Mouse (Mus musculus) intestine, embryonic 15.5 days (tissue): ENCODE data around the gene Hes7. TPM values are rescaled to one million over a fixed set of nuclear protein-coding genes. Genes with fewer than 3 reads are reported as not detected.

Experiments used
- ATAC-seq: fragments of 200-750 bp; cut with Nextera tagmentation; 2 replicates; pipeline ENCODE4 v1.8.0; 2017; ENCODE audit warnings: moderate TSS enrichment, moderate library complexity
- H3K27ac ChIP-seq: fragments of 300-500 bp; sonication (generic); 2 replicates; pipeline ENCODE4 v1.5.1; 2015; ENCODE audit warnings: mild to moderate bottlenecking, inconsistent platforms
- H3K27me3 ChIP-seq: fragments of 300-500 bp; sonication (generic); replicated peaks from 2 replicates; pipeline ENCODE4 v1.6.1; 2015; ENCODE audit warnings: inconsistent platforms
- H3K36me3 ChIP-seq: fragments of 300-500 bp; sonication (generic); 2 replicates; pipeline ENCODE4 v1.6.1; 2015; ENCODE audit warnings: inconsistent platforms
- H3K4me1 ChIP-seq: fragments of 300-500 bp; sonication (generic); replicated peaks from 2 replicates; pipeline ENCODE4 v1.6.1; 2015; ENCODE audit warnings: inconsistent platforms
- H3K4me2 ChIP-seq: fragments of 300-500 bp; sonication (generic); replicated peaks from 2 replicates; pipeline ENCODE4 v1.6.1; 2015; ENCODE audit warnings: mild to moderate bottlenecking, inconsistent platforms
- H3K4me3 ChIP-seq: fragments of 300-500 bp; sonication (generic); replicated peaks from 2 replicates; pipeline ENCODE4 v1.5.1; 2015; ENCODE audit warnings: inconsistent platforms
- H3K9ac ChIP-seq: fragments of 300-500 bp; sonication (generic); 2 replicates; pipeline ENCODE4 v1.6.1; 2015; ENCODE audit warnings: inconsistent platforms
- H3K9me3 ChIP-seq: fragments of 300-500 bp; sonication (generic); 2 replicates; pipeline ENCODE4 v1.6.1; 2016; ENCODE audit warnings: inconsistent platforms
- WGBS: fragments of 180-500 bp; shearing (Covaris S2); methylation state at CpG from one replicate; pipeline ENCODE4 v1.1.7; 2015; 5-methylcytosine and 5-hydroxymethylcytosine counted together
- polyA plus RNA-seq: library from polyadenylated mRNA; unstranded; fragments of >200 nt; fragmentation: Nextera tagmentation; extraction: Ambion mirVana; gene quantifications from 2 replicates; pipeline ENCODE4 v1.2.1, GENCODE M21; 2015

Hes7 gene
- polyA plus RNA-seq, 1 experiment from 2014 or later = 0.70 TPM

- Histone ChIP-seq H3K9me3 (no peaks in the 10 kb centered on the region), H3K4me2 (peak overlapping the region; percentile 86), H3K36me3 (peaks cover 26% of the 10 kb centered on the region), H3K4me3 (peak overlapping the region; percentile 58), H3K27ac (peak overlapping the region; percentile 93), H3K4me1 (peaks cover 48% of the 10 kb centered on the region), H3K27me3 (no peaks in the 10 kb centered on the region), H3K9ac (peak overlapping the region; percentile 59; the same call in 1 of the 2 replicates)
- no peak for ATAC-seq
- WGBS = 20% methylated on average over 8 of the region's 8 CpGs
Measured at GRCm38 (mm10) chr11:69098039-69098761, 22.0 kb upstream of the Hes7 start.

- peak; percentile 25 for ATAC-seq
- Histone ChIP-seq H3K9me3 (no peaks in the 10 kb centered on the region), H3K4me2 (peak overlapping the region; percentile 86), H3K4me3 (peak overlapping the region; percentile 58), H3K4me1 (peaks cover 48% of the 10 kb centered on the region), H3K9ac (peak overlapping the region; percentile 59), H3K27me3 (no peaks in the 10 kb centered on the region), H3K36me3 (peaks cover 31% of the 10 kb centered on the region), H3K27ac (peak overlapping the region; percentile 93)
- under 1% methylated on average over 19 of the region's 19 CpGs for WGBS
Measured at GRCm38 (mm10) chr11:69098762-69099091, 21.5 kb upstream of the Hes7 start.

- Histone ChIP-seq H3K9ac (peak overlapping the region; percentile 59), H3K27me3 (no peaks in the 10 kb centered on the region), H3K36me3 (peaks cover 37% of the 10 kb centered on the region), H3K9me3 (no peaks in the 10 kb centered on the region), H3K4me1 (peaks cover 44% of the 10 kb centered on the region), H3K4me2 (peak overlapping the region; percentile 86), H3K27ac (peak overlapping the region; percentile 93), H3K4me3 (peak overlapping the region; percentile 58)
- under 1% methylated on average over 22 of the region's 22 CpGs for WGBS
- ATAC-seq = no peak
Measured at GRCm38 (mm10) chr11:69099177-69099914, 20.9 kb upstream of the Hes7 start.

- Histone ChIP-seq H3K4me3 (peak overlapping the region; percentile 58), H3K27me3 (no peaks in the 10 kb centered on the region), H3K36me3 (peaks cover 43% of the 10 kb centered on the region), H3K4me2 (peak overlapping the region; percentile 86), H3K4me1 (peaks cover 44% of the 10 kb centered on the region), H3K9ac (peak overlapping the region; percentile 59), H3K27ac (peak overlapping the region; percentile 93), H3K9me3 (no peaks in the 10 kb centered on the region)
- WGBS = 1% methylated on average over 23 of the region's 23 CpGs
- ATAC-seq = peak; percentile 7
Measured at GRCm38 (mm10) chr11:69099915-69100345, 20.3 kb upstream of the Hes7 start.

- Histone ChIP-seq H3K36me3 (peaks cover 50% of the 10 kb centered on the region), H3K27ac (0 out of 2 replicates have a peak overlapping the region, but pooled peaks have one; percentile 93), H3K9me3 (no peaks in the 10 kb centered on the region), H3K27me3 (no peaks in the 10 kb centered on the region), H3K4me1 (peaks cover 44% of the 10 kb centered on the region), H3K4me3 (peak overlapping the region; percentile 58; the same call in 1 of the 2 replicates), H3K9ac (peak overlapping the region; percentile 32), H3K4me2 (peak overlapping the region; percentile 86; the same call in 1 of the 2 replicates)
- 91% methylated on average over 20 of the region's 20 CpGs for WGBS
- ATAC-seq = no peak
Measured at GRCm38 (mm10) chr11:69100639-69101360, 19.4 kb upstream of the Hes7 start.

- H3K27ac ChIP-seq = no peak overlapping the region
- peaks cover 60% of the 10 kb centered on the region for H3K36me3 ChIP-seq
- no peaks in the 10 kb centered on the region for H3K27me3 ChIP-seq
- peaks cover 38% of the 10 kb centered on the region for H3K4me1 ChIP-seq
- ATAC-seq = no peak
- WGBS = 92% methylated on average over 20 of the region's 21 CpGs
- H3K9ac ChIP-seq = no peak overlapping the region
- H3K4me2 ChIP-seq = no peak overlapping the region
- no peaks in the 10 kb centered on the region for H3K9me3 ChIP-seq
- H3K4me3 ChIP-seq = no peak overlapping the region
Measured at GRCm38 (mm10) chr11:69101604-69102402, 18.4 kb upstream of the Hes7 start.

- no peak overlapping the region for H3K9ac ChIP-seq
- 88% methylated on average over 7 of the region's 7 CpGs for WGBS
- H3K36me3 ChIP-seq = peaks cover 65% of the 10 kb centered on the region
- H3K27me3 ChIP-seq = no peaks in the 10 kb centered on the region
- no peak overlapping the region for H3K27ac ChIP-seq
- H3K4me3 ChIP-seq = no peak overlapping the region
- peaks cover 33% of the 10 kb centered on the region for H3K4me1 ChIP-seq
- no peak overlapping the region for H3K4me2 ChIP-seq
- no peak for ATAC-seq
- no peaks in the 10 kb centered on the region for H3K9me3 ChIP-seq
Measured at GRCm38 (mm10) chr11:69102403-69102725, 17.8 kb upstream of the Hes7 start.

- 96% methylated on average over 14 of the region's 14 CpGs for WGBS
- no peak overlapping the region for H3K9ac ChIP-seq
- H3K4me1 ChIP-seq = peaks cover 25% of the 10 kb centered on the region
- ATAC-seq = no peak
- H3K4me2 ChIP-seq = no peak overlapping the region
- no peak overlapping the region for H3K4me3 ChIP-seq
- peaks cover 69% of the 10 kb centered on the region for H3K36me3 ChIP-seq
- no peak overlapping the region for H3K27ac ChIP-seq
- H3K27me3 ChIP-seq = no peaks in the 10 kb centered on the region
- H3K9me3 ChIP-seq = no peaks in the 10 kb centered on the region
Measured at GRCm38 (mm10) chr11:69103121-69103520, 17.1 kb upstream of the Hes7 start.

GRCm38 (mm10) chr11:69103531-69104435 is 16.4 kb upstream of the Hes7 start:
- H3K36me3 ChIP-seq = peaks cover 74% of the 10 kb centered on the region
- H3K9ac ChIP-seq = no peak overlapping the region
- no peaks in the 10 kb centered on the region for H3K27me3 ChIP-seq
- peaks cover 20% of the 10 kb centered on the region for H3K4me1 ChIP-seq
- ATAC-seq = no peak
- no peak overlapping the region for H3K27ac ChIP-seq
- H3K4me3 ChIP-seq = no peak overlapping the region
- WGBS = 90% methylated on average over 15 of the region's 15 CpGs
- H3K9me3 ChIP-seq = no peaks in the 10 kb centered on the region
- no peak overlapping the region for H3K4me2 ChIP-seq

GRCm38 (mm10) chr11:69104487-69104886 is 15.7 kb upstream of the Hes7 start:
- H3K9me3 ChIP-seq = no peaks in the 10 kb centered on the region
- 90% methylated on average over 14 of the region's 14 CpGs for WGBS
- ATAC-seq = no peak

GRCm38 (mm10) chr11:69105227-69105626 is 15.0 kb upstream of the Hes7 start:
- no peak for ATAC-seq

More at GRCm38 (mm10) chr11:69104487-69104886, 15.7 kb upstream of the Hes7 start:
- H3K4me1 ChIP-seq = peaks cover 17% of the 10 kb centered on the region
- H3K27me3 ChIP-seq = no peaks in the 10 kb centered on the region
- no peak overlapping the region for H3K27ac ChIP-seq
- no peak overlapping the region for H3K4me2 ChIP-seq
- H3K4me3 ChIP-seq = no peak overlapping the region
- peaks cover 79% of the 10 kb centered on the region for H3K36me3 ChIP-seq
- no peak overlapping the region for H3K9ac ChIP-seq

More at GRCm38 (mm10) chr11:69105227-69105626, 15.0 kb upstream of the Hes7 start:
- 93% methylated on average over 6 of the region's 6 CpGs for WGBS
- Histone ChIP-seq H3K4me3 (no peak overlapping the region), H3K27ac (no peak overlapping the region), H3K9me3 (no peaks in the 10 kb centered on the region), H3K4me2 (no peak overlapping the region), H3K27me3 (no peaks in the 10 kb centered on the region), H3K9ac (no peak overlapping the region), H3K4me1 (peaks cover 16% of the 10 kb centered on the region), H3K36me3 (peaks cover 79% of the 10 kb centered on the region)
